Mouse (Mus musculus): Measurements from ENCODE around the gene Tradd.

DNA sequence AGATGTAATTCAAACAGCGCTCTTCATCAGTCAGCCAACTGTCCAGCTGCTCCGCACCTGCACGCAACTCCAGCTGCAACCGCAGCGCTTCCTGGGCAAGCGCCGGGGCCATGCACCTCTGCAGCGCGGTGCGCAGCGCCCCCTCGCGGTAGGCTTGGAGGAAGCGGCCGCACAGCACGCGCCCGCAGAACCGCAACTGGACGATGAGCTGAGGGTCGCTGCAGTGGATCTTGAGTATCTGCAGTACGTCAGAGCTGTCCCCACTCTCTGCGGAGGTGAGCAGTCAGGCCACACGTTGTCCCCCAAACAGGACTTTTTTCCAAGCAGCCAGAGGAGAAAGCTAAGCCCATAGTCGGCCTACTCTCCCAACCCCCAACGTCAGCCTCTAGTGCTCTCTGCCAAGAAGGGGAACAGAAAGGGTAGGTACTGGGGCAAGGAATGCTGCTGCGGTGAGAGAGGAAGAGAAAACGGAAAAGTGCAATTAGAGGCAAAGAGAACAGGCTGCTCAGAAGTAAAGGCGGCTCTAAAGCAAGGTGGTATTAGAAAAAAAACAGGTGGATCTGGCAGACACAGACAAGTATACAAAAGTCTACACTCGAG is 4.6 kb downstream of the Tradd start:
- TF ChIP-seq POLR2A (IDR thresholded peaks at IDR 0.05; ENCODE audit: borderline replicate concordance, low read depth, low read length) (no peak), CTCF (IDR thresholded peaks at IDR 0.05; ENCODE audit: low read depth, low read length) (peak; percentile 95)

Measured in bone marrow macrophage, adult 2 months (primary cell).